Mouse (Mus musculus): Measurements from ENCODE around the gene Olfr94. TPM values are rescaled to one million over a fixed set of nuclear protein-coding genes. Genes with fewer than 3 reads are reported as not detected.

Gene Olfr94
- polyA plus RNA-seq (2012; rRNA removed; ENCODE audit: low replicate concordance): not detected in 2 replicates

GRCm38 (mm10) chr17:37200894-37201293 lies at the start of gene Olfr94:
TSS of gene Olfr94 (minus strand) at chr17:37200994.

DNA sequence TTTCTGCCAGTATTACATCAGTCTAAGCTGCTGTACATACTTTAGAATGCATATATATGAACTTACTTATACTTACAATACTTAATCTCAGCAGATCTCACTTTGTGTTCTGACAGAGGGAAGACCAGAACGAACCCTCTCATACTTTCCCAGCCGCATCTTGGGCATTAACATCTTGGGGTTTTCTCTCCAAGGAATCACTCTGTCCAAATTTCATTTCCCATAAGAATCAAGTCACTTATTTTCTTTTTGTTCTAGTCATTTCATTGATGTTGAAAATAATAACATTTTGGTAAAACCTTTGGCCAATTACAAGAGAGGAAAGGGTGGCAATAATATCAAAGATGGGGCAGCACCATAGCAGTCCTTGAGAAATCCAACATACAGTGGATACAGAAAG lies 36.4 kb upstream of the Olfr94 start, which contains the start of gene Olfr97:
Gene Olfr97, minus strand, starts transcription at position 101 of the 400 bp plus-strand sequence.

GRCm38 (mm10) chr17:37219846-37220245 lies 19.1 kb upstream of the Olfr94 start, which contains the start of gene Olfr96:
TSS of gene Olfr96 (plus strand) at chr17:37220146.

DNA sequence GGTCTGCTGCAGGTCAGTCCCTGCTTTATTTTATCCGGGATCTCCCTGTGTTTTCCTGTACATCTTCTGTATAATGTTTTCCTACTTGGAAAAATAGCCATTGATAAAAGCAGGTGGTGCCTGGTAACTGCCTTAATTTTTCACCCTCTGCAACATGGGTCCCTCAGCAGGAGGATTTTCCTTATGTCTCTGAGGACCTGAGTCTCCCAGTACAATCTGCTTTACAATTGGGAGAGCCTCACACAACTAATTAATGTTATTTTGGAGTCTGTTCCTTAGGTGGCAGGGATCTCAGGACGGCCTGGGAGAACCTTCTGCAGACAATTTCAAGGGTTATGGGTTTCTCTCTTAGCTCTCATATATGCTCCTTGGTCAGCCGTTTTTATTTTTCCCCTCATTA lies 12.2 kb upstream of the Olfr94 start, which contains the start of gene Olfr95:
Gene Olfr95, minus strand, starts transcription at position 101 of the 400 bp plus-strand sequence.

DNA sequence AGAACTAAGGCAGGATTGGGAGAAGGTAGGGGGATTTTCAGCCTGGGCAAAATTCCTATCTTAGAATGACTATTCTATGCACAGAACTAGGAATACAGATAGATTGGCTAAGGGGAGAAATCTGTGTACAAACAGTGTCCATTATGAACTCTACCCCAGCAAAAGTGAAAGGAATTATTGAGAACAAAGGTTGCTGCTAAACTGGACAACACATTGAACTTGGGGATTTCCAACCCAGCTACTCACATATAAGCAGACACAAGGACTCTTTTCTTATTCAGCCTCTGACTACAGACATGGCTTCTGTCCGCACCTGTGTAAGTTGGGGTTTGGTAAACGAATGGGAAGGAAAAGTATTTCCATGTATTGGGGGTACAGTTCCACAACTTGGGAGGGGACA lies 7.1 kb downstream of the Olfr94 start, which contains the start of gene Ubd:
Gene Ubd, plus strand, starts transcription at position 237 of the 400 bp plus-strand sequence.

DNA sequence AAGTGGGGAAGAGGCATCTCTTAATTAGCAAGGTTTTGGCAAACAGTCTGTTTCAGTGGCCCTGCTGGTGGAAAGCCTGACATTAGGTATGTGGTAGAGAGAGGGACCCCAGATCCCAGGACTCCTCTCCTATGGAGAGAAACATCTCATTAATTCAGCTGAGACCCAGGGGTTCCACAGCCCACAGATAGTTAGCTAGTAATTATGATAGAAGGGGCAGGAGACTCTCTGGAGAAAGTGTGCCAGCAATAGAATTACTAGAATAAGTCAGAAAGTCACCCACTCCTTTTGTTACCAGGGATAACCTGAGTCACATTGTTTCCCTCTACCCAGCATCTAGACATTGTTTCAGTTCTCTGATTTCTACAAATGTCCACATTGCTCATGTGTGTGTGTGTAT lies 39.4 kb downstream of the Olfr94 start, which contains the start of gene Olfr93:
Gene Olfr93, minus strand, starts transcription at position 101 of the 400 bp plus-strand sequence.

Other genes starting within 250 kb of the Olfr94 start
- 21.9 and 27.9 TPM in 2 replicates for gene Ppp1r11, start 249.3 kb downstream of the Olfr94 start, polyA plus RNA-seq (2012; rRNA removed; ENCODE audit: low replicate concordance)
- gene Znrd1, start 242.4 kb downstream of the Olfr94 start, polyA plus RNA-seq (2012; rRNA removed; ENCODE audit: low replicate concordance): 16.1 and 17.6 TPM in 2 replicates
- 0.25 and 0.28 TPM in 2 replicates for gene Znrd1as, start 242.4 kb downstream of the Olfr94 start, polyA plus RNA-seq (2012; rRNA removed; ENCODE audit: low replicate concordance)
- gene 2410137M14Rik, start 219.8 kb downstream of the Olfr94 start, polyA plus RNA-seq (2012; rRNA removed; ENCODE audit: low replicate concordance): not detected in 2 replicates
- gene H2-M5, start 211.5 kb downstream of the Olfr94 start, polyA plus RNA-seq (2012; rRNA removed; ENCODE audit: low replicate concordance): 0.19 TPM in 1 of 2 replicates, not detected in the other
- gene Zfp57, start 199.8 kb downstream of the Olfr94 start, polyA plus RNA-seq (2012; rRNA removed; ENCODE audit: low replicate concordance): 0.64 and 1.1 TPM in 2 replicates
- not detected in 2 replicates for gene Mog, start 177.6 kb downstream of the Olfr94 start, polyA plus RNA-seq (2012; rRNA removed; ENCODE audit: low replicate concordance)
- 5.3 and 11.2 TPM in 2 replicates for gene Gabbr1, start 155.0 kb downstream of the Olfr94 start, polyA plus RNA-seq (2012; rRNA removed; ENCODE audit: low replicate concordance)
- not detected in 2 replicates for gene Olfr90, start 112.5 kb downstream of the Olfr94 start, polyA plus RNA-seq (2012; rRNA removed; ENCODE audit: low replicate concordance)
- not detected in 2 replicates for gene Olfr91, start 102.7 kb downstream of the Olfr94 start, polyA plus RNA-seq (2012; rRNA removed; ENCODE audit: low replicate concordance)
- not detected in 2 replicates for gene Olfr92, start 80.9 kb downstream of the Olfr94 start, polyA plus RNA-seq (2012; rRNA removed; ENCODE audit: low replicate concordance)
- gene Olfr93, start 39.5 kb downstream of the Olfr94 start, polyA plus RNA-seq (2012; rRNA removed; ENCODE audit: low replicate concordance): not detected in 2 replicates
- gene Ubd, start 7.1 kb downstream of the Olfr94 start, polyA plus RNA-seq (2012; rRNA removed; ENCODE audit: low replicate concordance): 0.11 TPM in 1 of 2 replicates, not detected in the other
- not detected in 2 replicates for gene Olfr95, start 12.1 kb upstream of the Olfr94 start, polyA plus RNA-seq (2012; rRNA removed; ENCODE audit: low replicate concordance)
- not detected in 2 replicates for gene Olfr96, start 19.2 kb upstream of the Olfr94 start, polyA plus RNA-seq (2012; rRNA removed; ENCODE audit: low replicate concordance)
- gene Olfr97, start 36.3 kb upstream of the Olfr94 start, polyA plus RNA-seq (2012; rRNA removed; ENCODE audit: low replicate concordance): not detected in 2 replicates
- gene Olfr98, start 62.8 kb upstream of the Olfr94 start, polyA plus RNA-seq (2012; rRNA removed; ENCODE audit: low replicate concordance): not detected in 2 replicates
- gene H2-M3, start 69.2 kb upstream of the Olfr94 start, polyA plus RNA-seq (2012; rRNA removed; ENCODE audit: low replicate concordance): 2.7 and 3.5 TPM in 2 replicates
- not detected in 2 replicates for gene Olfr99, start 82.5 kb upstream of the Olfr94 start, polyA plus RNA-seq (2012; rRNA removed; ENCODE audit: low replicate concordance)
- gene Olfr101, start 103.3 kb upstream of the Olfr94 start, polyA plus RNA-seq (2012; rRNA removed; ENCODE audit: low replicate concordance): not detected in 2 replicates
- not detected in 2 replicates for gene Olfr102, start 116.1 kb upstream of the Olfr94 start, polyA plus RNA-seq (2012; rRNA removed; ENCODE audit: low replicate concordance)
- not detected in 2 replicates for gene Olfr103, start 138.7 kb upstream of the Olfr94 start, polyA plus RNA-seq (2012; rRNA removed; ENCODE audit: low replicate concordance)
- gene Olfr104-ps, start 158.6 kb upstream of the Olfr94 start, polyA plus RNA-seq (2012; rRNA removed; ENCODE audit: low replicate concordance): not detected in 2 replicates
- gene Olfr105-ps, start 178.0 kb upstream of the Olfr94 start, polyA plus RNA-seq (2012; rRNA removed; ENCODE audit: low replicate concordance): not detected in 2 replicates
- not detected in 2 replicates for gene Olfr106-ps, start 189.4 kb upstream of the Olfr94 start, polyA plus RNA-seq (2012; rRNA removed; ENCODE audit: low replicate concordance)
- not detected in 2 replicates for gene Olfr107, start 198.2 kb upstream of the Olfr94 start, polyA plus RNA-seq (2012; rRNA removed; ENCODE audit: low replicate concordance)
- gene Olfr108, start 244.5 kb upstream of the Olfr94 start, polyA plus RNA-seq (2012; rRNA removed; ENCODE audit: low replicate concordance): not detected in 2 replicates